Mouse (Mus musculus) retina, embryonic 14.5 days (tissue): ENCODE measurements at regions not wholly inside any gene's neighbourhood (a gene's known extent, or its start where the extent isn't known, plus 50 kb on each side); places are given as distances from the start of the nearest gene placed in this dataset.

ENCODE experiments used
- DNase-seq: peaks from one replicate; pipeline ENCODE4 v3.0.0-alpha.2; 2015; ENCODE audit warnings: low spot score

DNA sequence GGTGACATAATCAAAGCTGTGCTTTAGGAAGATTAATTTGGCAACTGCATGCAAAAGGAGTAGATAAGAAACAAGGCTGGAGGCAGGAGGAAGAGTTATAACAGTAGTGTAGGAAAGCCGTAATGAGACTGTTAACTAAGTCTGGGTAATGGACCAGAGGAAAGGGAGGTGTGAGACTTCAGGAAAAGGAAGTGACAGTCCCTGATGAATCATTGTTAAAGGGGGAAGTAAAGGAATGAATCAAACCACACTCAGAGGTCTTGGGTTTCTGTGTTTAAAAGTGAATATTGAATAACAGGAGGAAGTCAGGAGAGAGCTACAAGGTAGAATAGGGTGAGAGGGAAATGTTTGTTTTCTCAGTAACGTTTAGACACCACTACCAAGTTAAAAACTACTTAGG, 1175.9 kb downstream of the Diaph3 start:
- no peak for DNase-seq

DNA sequence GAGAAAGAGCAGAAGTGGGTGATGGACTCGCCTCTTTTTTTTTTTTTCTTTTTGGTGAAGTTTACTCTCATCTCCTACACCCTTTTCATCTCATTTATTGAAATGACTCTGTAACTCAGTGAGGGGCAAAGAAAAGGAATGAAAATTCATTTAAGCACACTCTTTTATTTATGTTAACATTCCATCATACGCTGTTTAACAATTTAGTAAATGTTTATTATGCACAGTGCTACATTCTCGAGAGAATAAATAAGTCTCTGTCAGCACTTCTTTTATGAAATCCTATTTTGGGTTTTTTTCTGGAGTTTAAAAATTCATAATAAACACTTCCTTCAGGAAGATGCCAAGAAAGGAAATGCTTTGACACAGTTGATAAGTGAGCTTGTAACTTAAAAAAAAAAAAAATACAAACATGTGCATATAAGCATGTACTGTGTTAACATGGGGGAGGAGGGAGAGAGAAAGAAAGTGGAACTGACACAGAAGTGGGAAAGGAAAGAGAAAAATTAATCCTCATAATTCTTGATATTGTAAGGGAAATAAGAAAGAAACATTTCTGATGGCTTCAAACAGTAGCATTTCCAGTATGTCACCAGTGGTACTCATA, 1195.2 kb downstream of the Diaph3 start:
- DNase-seq, result no peak

DNA sequence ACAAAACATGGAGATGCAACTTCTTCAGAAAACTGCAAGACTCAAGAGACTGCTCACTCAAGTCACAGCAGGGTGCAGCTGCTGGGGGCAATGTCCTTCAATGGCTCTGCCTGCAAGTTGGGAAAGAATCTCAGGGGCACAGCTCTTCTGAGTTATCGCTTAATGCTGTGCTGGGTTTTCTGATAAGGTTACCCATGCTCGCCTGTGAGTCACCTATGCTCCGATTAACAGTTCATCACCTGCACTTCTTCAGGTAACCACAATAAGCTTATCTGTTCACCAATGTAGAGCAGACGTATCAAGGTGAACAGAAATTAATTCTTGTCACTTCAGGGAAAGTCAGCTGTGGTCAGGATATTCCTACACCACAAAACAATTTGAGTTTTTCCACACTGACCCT, 1198.2 kb downstream of the Diaph3 start:
- no peak for DNase-seq

DNA sequence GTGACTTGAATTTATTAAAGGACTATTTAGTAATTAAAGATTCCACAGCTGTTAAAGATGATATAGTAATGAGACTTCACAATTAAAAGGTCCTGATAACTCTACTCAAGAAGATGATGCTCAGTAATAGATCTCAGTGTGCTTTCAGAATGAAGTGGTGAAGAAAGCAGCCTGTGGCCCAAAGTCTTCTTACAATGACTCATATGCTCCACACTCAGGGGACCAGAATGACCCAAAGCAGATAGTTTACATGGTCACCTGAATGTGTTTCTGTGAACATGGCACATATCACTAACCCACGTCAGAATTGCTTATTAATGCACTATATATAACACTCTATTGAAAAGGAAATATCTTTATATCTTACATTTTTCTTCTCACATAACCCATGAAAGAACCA, 1200.5 kb downstream of the Diaph3 start:
- DNase-seq, result no peak

DNA sequence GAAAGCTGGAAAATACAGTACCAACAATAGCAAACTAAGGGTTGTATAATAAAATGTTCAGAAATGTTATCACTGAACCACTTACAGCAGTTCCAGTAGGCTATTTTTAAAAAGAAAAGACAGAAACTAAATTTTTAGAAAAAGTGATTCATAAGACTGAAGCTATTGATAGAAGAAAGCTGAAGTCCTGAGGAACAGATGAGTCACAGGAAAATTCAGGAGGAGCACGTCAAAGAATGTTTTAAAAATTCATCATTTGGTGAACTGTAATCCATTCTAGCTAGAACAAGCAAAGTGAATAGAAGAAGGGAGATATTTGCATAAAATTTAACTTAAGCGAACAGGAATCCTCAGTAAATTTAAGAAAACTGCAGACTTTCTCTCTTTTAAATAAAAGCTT, 1205.9 kb downstream of the Diaph3 start:
- DNase-seq, result no peak

DNA sequence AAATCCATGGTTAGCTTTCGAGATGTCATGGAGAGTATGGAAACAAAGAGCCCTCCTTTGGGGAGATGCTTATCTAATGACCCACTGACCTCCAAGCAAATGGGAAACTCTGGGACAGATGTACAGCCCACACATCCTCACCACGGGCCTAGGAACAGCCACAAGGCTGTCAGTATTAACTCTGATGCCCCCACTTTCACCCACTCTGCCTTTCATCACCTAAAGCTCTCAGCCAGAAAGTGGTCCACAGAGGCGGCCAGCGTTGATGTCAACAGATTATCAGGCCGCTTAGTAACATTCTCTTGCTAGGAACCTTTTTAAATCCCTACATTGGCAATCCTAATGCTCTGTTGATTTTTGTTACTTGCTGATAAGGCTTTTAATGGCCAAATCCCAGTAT, 1210.6 kb downstream of the Diaph3 start:
- no peak for DNase-seq

DNA sequence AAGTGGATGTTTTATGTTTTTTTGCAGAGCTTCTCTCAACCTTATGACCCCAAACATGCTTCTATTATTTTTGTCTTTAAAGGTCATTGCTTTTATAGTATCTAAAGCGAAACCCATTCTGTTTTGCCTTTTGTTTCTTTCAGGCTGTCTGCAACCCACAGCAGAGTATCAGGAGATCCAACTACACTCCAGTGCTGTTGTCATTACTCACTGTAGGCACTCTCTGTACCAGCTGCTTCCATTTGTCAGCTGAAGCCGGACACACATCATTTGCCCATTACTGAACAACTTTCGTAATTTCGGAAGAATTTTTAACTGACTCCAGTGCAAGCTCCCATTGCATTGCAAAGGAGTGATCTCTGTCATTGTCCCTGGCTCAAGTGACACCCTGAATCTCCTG, 1222.1 kb downstream of the Diaph3 start:
- DNase-seq, result no peak

DNA sequence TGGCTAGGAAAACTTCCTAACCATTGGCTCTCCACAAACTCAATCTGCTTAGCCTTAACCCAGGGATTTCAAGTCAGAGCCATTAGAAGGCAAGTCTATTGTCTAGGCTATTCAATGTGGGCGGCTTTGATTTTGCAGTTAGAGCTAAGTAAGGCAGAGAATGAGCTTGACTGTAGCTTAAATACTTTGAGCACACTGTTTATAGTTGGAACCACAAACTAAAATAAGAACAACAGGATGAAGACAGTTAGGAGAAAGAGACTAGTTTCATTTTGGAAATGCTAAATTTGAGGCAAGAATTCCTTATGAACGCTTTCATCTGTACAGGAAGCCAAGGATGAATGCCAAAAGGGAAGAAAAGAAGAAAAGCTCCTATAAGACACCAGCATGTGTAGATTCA, 1225.3 kb downstream of the Diaph3 start:
- no peak for DNase-seq

DNA sequence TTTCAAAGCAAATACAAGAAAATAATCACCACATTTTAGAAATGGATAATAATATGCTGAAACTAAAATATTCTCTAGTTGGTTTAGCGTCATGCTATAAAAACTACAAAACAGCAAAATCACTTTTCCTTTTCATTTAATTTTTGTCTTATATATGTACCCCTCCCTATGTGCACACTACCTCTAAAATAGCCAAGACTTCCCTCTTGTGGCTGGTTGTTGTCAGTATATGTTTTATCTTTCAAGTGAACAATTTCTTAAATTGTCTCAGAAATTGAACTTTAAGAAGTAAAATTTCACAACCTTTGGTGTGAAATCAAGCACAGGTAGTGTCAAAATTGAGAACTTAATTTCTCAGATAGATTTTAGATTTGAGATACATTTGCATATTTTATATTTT, 1243.1 kb downstream of the Diaph3 start:
- DNase-seq, result peak; percentile 12

DNA sequence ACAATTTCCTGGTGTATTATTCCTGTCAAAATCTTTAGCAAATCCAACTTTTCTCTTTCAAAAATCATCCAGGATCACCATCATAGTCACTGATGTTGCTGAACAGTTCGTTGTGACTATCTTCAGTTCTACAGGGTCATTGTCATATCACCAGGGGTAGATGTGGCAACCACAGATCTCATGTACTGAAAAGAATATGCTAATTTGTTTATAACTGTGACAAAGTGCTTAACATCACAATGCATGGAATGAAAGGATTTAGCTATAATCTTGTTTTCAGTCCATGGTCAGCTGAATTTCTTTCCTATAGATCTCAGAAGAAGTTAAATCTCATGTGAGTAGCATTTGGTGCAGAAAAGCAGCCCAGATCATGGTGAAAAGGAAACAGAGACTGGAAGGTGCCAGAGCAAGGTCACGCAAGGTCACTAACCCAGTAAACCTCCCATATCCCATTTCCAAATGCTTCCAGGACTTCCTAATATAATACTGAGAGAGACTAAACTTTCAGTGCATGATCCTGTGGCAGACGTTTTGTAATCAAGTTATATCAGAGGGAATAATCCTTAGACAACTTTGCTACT, 1279.6 kb downstream of the Diaph3 start:
- no peak for DNase-seq

DNA sequence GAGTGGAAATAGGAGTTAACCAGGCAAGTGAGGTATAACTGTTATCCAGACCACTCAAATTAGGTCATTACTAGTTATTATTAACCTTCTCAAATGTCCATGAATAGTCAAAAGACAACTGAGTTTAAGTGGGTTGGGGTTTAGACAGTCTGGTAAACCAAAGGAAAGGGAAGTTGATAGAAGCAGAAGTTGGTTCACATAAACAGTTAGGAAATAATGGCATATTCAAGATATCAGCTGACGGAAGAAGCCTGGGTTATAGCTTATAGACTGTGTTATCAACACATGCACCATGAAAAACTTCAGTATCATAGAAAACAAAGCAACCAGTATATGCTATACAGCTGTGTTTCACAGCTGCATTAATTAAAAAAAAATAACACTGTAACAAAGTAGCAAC, 1291.5 kb downstream of the Diaph3 start:
- no peak for DNase-seq

DNA sequence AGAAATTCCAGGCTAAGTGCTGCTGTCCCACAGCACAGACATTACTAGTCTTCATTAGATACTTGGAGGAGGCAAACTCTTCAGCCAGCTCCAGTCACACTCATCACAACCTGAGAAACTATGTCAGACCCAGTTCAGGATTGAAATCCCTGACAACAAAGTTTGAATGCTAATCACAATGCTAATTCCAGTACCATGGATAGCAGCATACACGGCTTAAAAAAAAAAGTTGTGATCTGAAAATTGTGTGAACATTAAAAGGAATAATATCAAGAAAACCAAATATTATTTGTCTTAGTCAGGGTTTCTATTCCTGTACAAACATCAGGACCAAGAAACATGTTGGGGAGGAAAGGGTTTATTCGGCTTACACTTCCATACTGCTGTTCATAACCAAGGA, 1305.5 kb downstream of the Diaph3 start:
- no peak for DNase-seq

DNA sequence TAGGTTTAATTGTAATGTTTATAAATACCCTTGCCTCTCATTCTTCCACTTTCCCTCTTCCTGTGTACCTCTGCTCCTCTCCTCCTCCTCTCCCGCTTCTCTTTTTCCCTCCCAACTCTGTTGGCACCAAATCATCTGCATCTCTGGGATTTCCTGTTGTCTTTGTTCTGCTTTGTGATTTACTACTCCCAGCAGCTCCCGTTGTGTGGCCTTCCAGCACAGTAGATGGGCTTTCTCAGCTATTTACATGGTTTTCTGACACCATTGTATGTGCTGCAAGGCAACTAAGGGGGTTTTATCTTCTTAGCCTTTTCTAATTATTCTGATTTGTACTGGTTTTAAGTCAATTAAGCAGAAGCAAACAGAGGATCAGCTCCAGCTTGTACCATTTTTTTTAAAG, 1326.1 kb downstream of the Diaph3 start:
- peak; percentile 5 for DNase-seq

DNA sequence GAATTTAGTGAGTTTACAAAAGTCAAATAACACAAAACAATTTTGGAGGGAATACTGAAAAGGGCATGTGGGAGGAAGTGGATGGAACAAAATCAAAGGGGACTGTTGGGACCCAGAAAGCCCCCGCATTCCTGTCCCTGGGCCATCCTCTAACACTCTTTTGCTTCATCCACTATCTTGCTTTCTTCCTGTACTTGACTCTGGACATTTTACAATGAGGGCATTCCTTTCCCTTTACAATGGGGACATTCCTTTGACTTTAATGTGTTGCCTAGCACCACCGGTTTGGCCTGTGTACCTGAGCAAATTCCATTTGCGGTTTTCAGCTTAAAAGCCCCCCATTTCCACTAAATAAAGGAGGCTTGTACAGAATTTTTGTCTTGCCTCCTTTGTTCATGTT, 1341.0 kb downstream of the Pcdh17 start:
- no peak for DNase-seq

DNA sequence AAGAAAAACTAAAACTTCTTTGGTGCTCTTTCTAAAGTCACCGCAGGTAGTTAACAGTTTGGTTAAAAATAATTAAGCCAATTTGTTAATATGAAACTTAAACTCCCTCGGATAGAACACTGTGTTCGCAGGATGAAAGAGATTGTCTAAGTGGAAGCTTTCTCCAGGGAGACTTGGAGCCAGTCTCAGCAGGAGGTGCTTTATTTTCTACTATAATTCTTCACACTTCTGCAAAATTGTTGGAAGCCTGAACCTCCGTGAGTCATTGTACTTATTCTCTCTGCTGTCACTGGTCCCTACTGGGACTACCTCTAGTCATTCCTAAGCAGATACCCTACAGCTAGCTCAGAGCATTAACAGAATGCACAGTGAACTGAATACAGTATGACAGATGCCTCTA, 1327.3 kb downstream of the Pcdh17 start:
- peak; percentile 19 for DNase-seq

DNA sequence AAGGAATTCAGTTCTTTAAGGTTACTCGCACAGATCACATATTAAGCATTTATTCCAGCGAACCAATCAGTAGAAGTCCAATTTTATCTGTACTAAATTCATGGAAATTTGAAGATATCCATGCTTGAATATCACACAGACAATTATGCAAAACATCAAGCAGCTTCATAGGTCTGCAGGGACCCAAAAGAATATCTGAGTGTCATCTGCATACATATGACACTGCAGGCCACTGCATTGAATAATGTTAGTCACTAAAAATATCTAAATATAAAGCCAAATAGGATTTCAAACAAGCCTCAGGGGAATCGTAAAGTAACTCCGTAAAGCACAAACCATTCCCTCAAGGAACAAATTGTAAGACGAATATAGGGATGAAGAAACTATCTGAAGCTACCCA, 1324.9 kb downstream of the Pcdh17 start:
- no peak for DNase-seq

DNA sequence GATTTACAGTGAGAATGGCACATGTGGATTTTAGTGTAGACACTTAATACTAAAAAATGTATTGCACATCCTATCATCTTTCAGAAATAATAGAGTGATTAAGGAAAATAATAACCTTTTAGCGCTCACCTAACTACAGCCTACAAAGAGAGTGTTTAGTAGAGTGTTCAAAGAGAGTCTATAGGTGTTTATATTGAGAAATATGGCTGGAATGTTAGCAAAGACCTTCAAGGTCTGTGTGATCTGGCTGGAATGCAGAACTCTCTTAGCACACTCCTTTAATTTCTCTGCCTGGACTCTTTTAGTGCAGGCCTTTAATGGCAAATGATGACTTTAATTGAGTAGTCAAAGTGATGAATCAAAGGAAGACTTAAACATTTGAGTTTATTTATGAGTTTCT, 1314.0 kb downstream of the Pcdh17 start:
- no peak for DNase-seq

DNA sequence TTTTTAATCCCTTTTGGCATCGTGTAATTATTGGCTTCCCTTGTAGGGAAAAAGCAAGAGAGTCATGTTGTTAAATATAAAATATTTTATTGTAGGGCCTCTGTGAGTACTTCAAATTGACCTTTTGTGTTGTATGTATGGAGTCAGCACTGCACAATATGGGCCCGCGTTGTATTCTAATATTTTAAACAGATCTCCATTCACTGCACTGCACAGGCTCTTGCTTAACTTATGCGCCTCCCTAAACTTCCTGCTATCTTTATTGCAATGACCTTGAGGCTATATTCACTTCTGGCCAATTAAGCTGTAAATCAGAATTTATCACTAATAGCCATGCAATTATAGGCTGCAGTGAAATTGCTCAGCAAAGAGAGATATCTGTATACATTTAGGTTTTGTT, 1295.2 kb downstream of the Pcdh17 start:
- DNase-seq, result no peak
